Mouse (Mus musculus) bone marrow, adult 2 months (tissue): Measurements from ENCODE around the gene Lrrc8d.

Source experiments
- CTCF ChIP-seq: fragments of 200-500 bp; IDR thresholded peaks from 2 replicates; pipeline ENCODE4 v1.5.1; 2011; ENCODE audit warnings: low read length, control low read depth; ENCODE audit not compliant: control insufficient read depth, insufficient read depth
- POLR2A ChIP-seq: fragments of 200-500 bp; IDR thresholded peaks from 2 replicates; pipeline ENCODE4 v1.6.1; 2011; ENCODE audit warnings: low read depth, mild to moderate bottlenecking, control low read depth, low read length, borderline replicate concordance; ENCODE audit not compliant: control insufficient read depth

DNA sequence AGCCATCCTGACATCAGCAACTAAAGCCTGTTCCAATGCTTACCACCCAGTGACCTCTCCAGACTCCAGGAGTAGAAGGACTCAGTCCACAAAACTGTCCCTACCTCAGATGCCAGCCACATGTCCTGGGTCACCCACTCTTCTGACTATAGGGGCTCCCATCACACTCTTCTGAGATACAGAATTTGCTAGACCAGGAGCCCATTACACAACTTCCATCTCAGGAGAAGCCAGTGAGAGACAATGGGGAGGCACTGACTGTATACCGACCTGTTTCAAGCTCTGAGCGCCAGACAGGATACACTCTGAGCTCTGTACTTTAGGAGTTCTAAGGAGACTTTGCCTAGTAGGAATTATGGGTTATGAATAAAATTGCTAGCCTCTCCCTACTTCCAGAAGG lies 30.7 kb upstream of the Lrrc8d start:
- TF ChIP-seq CTCF = no peak
- TF ChIP-seq POLR2A = no peak
